Mouse (Mus musculus) CH12.LX (cell line): ENCODE data around the gene Sycp2. TPM values are rescaled to one million over a fixed set of nuclear protein-coding genes. Genes with fewer than 3 reads are reported as not detected.

Experiments
- DNase-seq: peaks from one replicate; pipeline ENCODE4 v3.0.0-alpha.2; 2013; ENCODE audit errors: extremely low read depth
- H3K27ac ChIP-seq: 2 replicates; pipeline ENCODE4 v1.5.1; 2012; ENCODE audit warnings: low read depth, mild to moderate bottlenecking, control low read depth, moderate library complexity; ENCODE audit not compliant: insufficient read depth
- H3K27me3 ChIP-seq: replicated peaks from 2 replicates; pipeline ENCODE3; 2012; ENCODE audit warnings: inconsistent platforms
- H3K36me3 ChIP-seq, 2 experiments: replicated peaks in 1 of 2; 2 replicates each; pipeline versions ENCODE3 to v1.6.1; 2012; ENCODE audit warnings: inconsistent platforms in 1 of 2, low read length in 1 of 2, mild to moderate bottlenecking in 1 of 2, mixed read lengths in 1 of 2, moderate library complexity in 1 of 2; ENCODE audit not compliant: control insufficient read depth in 1 of 2, insufficient read depth in 1 of 2
- H3K4me1 ChIP-seq, 2 experiments: 2 replicates each; pipeline ENCODE4 v1.6.1; 2012; ENCODE audit warnings: inconsistent platforms in 1 of 2, moderate library complexity in 1 of 2; ENCODE audit not compliant: insufficient read depth in 2 of 2, control insufficient read depth in 1 of 2
- H3K4me2 ChIP-seq: 2 replicates; pipeline ENCODE4 v1.6.1; 2012; ENCODE audit warnings: low read depth, mild to moderate bottlenecking, control low read depth; ENCODE audit not compliant: poor library complexity, insufficient read depth, severe bottlenecking
- H3K4me3 ChIP-seq, 3 experiments: fragments of 150-350 bp in 1 of 3; sonication (generic) in 1 of 3; replicated peaks in 1 of 3; 2 replicates each; pipeline versions ENCODE3 to v1.5.1; 2011 to 2012; ENCODE audit warnings: low read depth in 2 of 3, low read length in 2 of 3, mild to moderate bottlenecking in 2 of 3, moderate library complexity in 2 of 3, control low read depth in 1 of 3, improper control_type of control experiment in 1 of 3, inconsistent platforms in 1 of 3, mixed read lengths in 1 of 3; ENCODE audit not compliant: poor library complexity in 1 of 3
- H3K79me2 ChIP-seq: replicated peaks from 2 replicates; pipeline ENCODE4 v1.6.1; 2012; ENCODE audit warnings: mild to moderate bottlenecking, moderate library complexity; ENCODE audit not compliant: control insufficient read depth, poor library complexity, insufficient read depth, severe bottlenecking; ENCODE audit errors: extremely low read depth
- H3K9ac ChIP-seq: 2 replicates; pipeline ENCODE4 v1.6.1; 2012; ENCODE audit warnings: low read depth, mild to moderate bottlenecking, control low read depth, moderate library complexity; ENCODE audit not compliant: insufficient read depth
- H3K9me3 ChIP-seq: replicated peaks from 2 replicates; pipeline ENCODE3; 2012; ENCODE audit warnings: low read length, inconsistent platforms, mixed read lengths
- CHD1 ChIP-seq: IDR thresholded peaks from 2 replicates; pipeline ENCODE4 v1.6.1; 2012; ENCODE audit warnings: low read depth, low read length, improper control_type of control experiment, inconsistent platforms
- CHD2 ChIP-seq: IDR thresholded peaks from 2 replicates; pipeline ENCODE4 v1.6.1; 2011; ENCODE audit warnings: low read length, improper control_type of control experiment
- E2F4 ChIP-seq: IDR thresholded peaks from 2 replicates; pipeline ENCODE4 v1.6.1; 2011; ENCODE audit warnings: low read depth, low read length, improper control_type of control experiment; ENCODE audit not compliant: insufficient replicate concordance
- HCFC1 ChIP-seq: IDR thresholded peaks from 2 replicates; pipeline ENCODE4 v1.6.1; 2012; ENCODE audit warnings: low read depth, mild to moderate bottlenecking, inconsistent platforms, low read length, improper control_type of control experiment
- IRF4 ChIP-seq: IDR thresholded peaks from 2 replicates; pipeline ENCODE4 v1.6.1; 2014; ENCODE audit warnings: low read depth, mild to moderate bottlenecking, inconsistent platforms, low read length, improper control_type of control experiment
- JUN ChIP-seq: IDR thresholded peaks from 2 replicates; pipeline ENCODE4 v1.6.1; 2011; ENCODE audit warnings: low read depth, mild to moderate bottlenecking, low read length, improper control_type of control experiment, moderate library complexity; ENCODE audit not compliant: insufficient read depth
- JUND ChIP-seq: conservative IDR thresholded peaks from 2 replicates; pipeline ENCODE4 v1.6.1; 2011; ENCODE audit warnings: low read depth, low read length, improper control_type of control experiment
- KAT2A ChIP-seq: IDR thresholded peaks from 2 replicates; pipeline ENCODE4 v1.6.1; 2012; ENCODE audit warnings: low read length, improper control_type of control experiment, inconsistent platforms; ENCODE audit not compliant: insufficient replicate concordance
- MEF2A ChIP-seq: IDR thresholded peaks from 2 replicates; pipeline ENCODE4 v1.6.1; 2014; ENCODE audit warnings: low read depth, mild to moderate bottlenecking, inconsistent platforms, low read length, improper control_type of control experiment, borderline replicate concordance
- MXI1 ChIP-seq: IDR thresholded peaks from 2 replicates; pipeline ENCODE4 v1.6.1; 2011; ENCODE audit warnings: mild to moderate bottlenecking, low read depth, low read length, improper control_type of control experiment
- POLR2A ChIP-seq: IDR thresholded peaks from 2 replicates; pipeline ENCODE4 v1.6.1; 2011; ENCODE audit warnings: low read depth, mild to moderate bottlenecking, improper control_type of control experiment, low read length
- POLR2AphosphoS2 ChIP-seq: IDR thresholded peaks from 2 replicates; pipeline ENCODE4 v1.6.1; 2011; ENCODE audit warnings: low read depth, low read length, improper control_type of control experiment
- RCOR1 ChIP-seq: conservative IDR thresholded peaks from 2 replicates; pipeline ENCODE4 v1.6.1; 2012; ENCODE audit warnings: low read depth, mild to moderate bottlenecking, inconsistent platforms, low read length, improper control_type of control experiment
- SIN3A ChIP-seq: IDR thresholded peaks from 2 replicates; pipeline ENCODE4 v1.6.1; 2012; ENCODE audit warnings: low read length, improper control_type of control experiment, inconsistent platforms
- TBP ChIP-seq: conservative IDR thresholded peaks from 2 replicates; pipeline ENCODE4 v1.6.1; 2011; ENCODE audit warnings: low read depth, low read length, improper control_type of control experiment
- USF2 ChIP-seq: conservative IDR thresholded peaks from 2 replicates; pipeline ENCODE4 v1.6.1; 2011; ENCODE audit warnings: low read depth, low read length, improper control_type of control experiment
- ZKSCAN1 ChIP-seq: IDR thresholded peaks from 2 replicates; pipeline ENCODE4 v1.6.1; 2012; ENCODE audit warnings: low read depth, inconsistent platforms, low read length, improper control_type of control experiment, borderline replicate concordance
- ZNF384 ChIP-seq: IDR thresholded peaks from 2 replicates; pipeline ENCODE4 v1.6.1; 2012; ENCODE audit warnings: low read depth, low read length, improper control_type of control experiment, inconsistent platforms
- dilution Hi-C: fragments of 300-500 bp; cut with MboI; formaldehyde crosslinking; loops from 2 replicates; pipeline ENCODE4 v1.14.3; 2020; ENCODE audit warnings: low sequenced_read_pairs; ENCODE audit not compliant: extremely low pct_unique_long_range_greater_than_20kb, extremely low pct_ligation_motif_present
- in situ Hi-C: fragments of 300-500 bp; cut with MboI; formaldehyde crosslinking; loops from 3 replicates; pipeline ENCODE4 v1.14.3; 2019; ENCODE audit warnings: low sequenced_read_pairs, low pct_ligation_motif_present, low pct_unique_long_range_greater_than_20kb, mixed read lengths
- polyA plus RNA-seq: library from polyadenylated mRNA; unstranded; fragments of >175 nt; gene quantifications from 2 replicates; pipeline ENCODE4 v1.2.1, GENCODE M21; 2012; ENCODE audit warnings: low read depth; ENCODE audit not compliant: insufficient read length
- total RNA-seq, 2 experiments: library from RNA; depleted of rRNA; stranded (reverse); fragments of 300-350 nt in 1 of 2; fragments of >200 nt in 1 of 2; gene quantifications; 2 replicates each; pipeline ENCODE4 v1.2.3; 2012 to 2014

Gene Sycp2
- total and polyA plus RNA-seq, 3 experiments = not detected

GRCm38 (mm10) chr2:178326750-178327465, 80.6 kb downstream of the Sycp2 start:
- no peaks in the 10 kb centered on the region for H3K36me3 ChIP-seq
- H3K9ac ChIP-seq = no peak overlapping the region
- no peak for DNase-seq
- H3K4me2 ChIP-seq = peak overlapping the region; percentile 47
- no peak overlapping the region for H3K4me3 ChIP-seq
- H3K9me3 ChIP-seq = no peaks in the 10 kb centered on the region
- H3K27me3 ChIP-seq = peaks cover 59% of the 10 kb centered on the region
- H3K27ac ChIP-seq = no peak overlapping the region
- dilution Hi-C loops = no loop called here
- TF ChIP-seq TBP = no peak
- TF ChIP-seq CHD2 = no peak
- no peak for TF ChIP-seq E2F4
- no peak for TF ChIP-seq RCOR1
- no peak for TF ChIP-seq IRF4
- no peak for TF ChIP-seq MEF2A
- no peak for TF ChIP-seq SIN3A
- no peak for TF ChIP-seq POLR2A
- TF ChIP-seq KAT2A = no peak
- no peak for TF ChIP-seq CHD1
- TF ChIP-seq MXI1 = no peak
- TF ChIP-seq JUN = no peak
- TF ChIP-seq USF2 = no peak
- TF ChIP-seq ZNF384 = no peak
- TF ChIP-seq, all 38 proteins: peak for 0
- Histone ChIP-seq H3K4me1 (peaks cover 5 to 9% of the 10 kb centered on the region in 2 experiments), H3K79me2 (no peaks in the 10 kb centered on the region)
- in situ Hi-C loops = no loop called here

- no peak for DNase-seq
- in situ Hi-C loops = no loop called here
Observed at GRCm38 (mm10) chr2:178326067-178326466, 81.4 kb downstream of the Sycp2 start.

More at GRCm38 (mm10) chr2:178326067-178326466, 81.4 kb downstream of the Sycp2 start:
- Histone ChIP-seq H3K4me1 (peaks cover 5 to 9% of the 10 kb centered on the region in 2 experiments), H3K9ac (no peak overlapping the region), H3K4me3 (no peak overlapping the region), H3K27me3 (peaks cover 63% of the 10 kb centered on the region), H3K79me2 (no peaks in the 10 kb centered on the region), H3K27ac (no peak overlapping the region), H3K36me3 (no peaks in the 10 kb centered on the region), H3K9me3 (no peaks in the 10 kb centered on the region), H3K4me2 (no peak overlapping the region)
- dilution Hi-C loops = no loop called here
- no peak for TF ChIP-seq ZKSCAN1
- TF ChIP-seq MEF2A = no peak
- no peak for TF ChIP-seq POLR2AphosphoS2
- TF ChIP-seq JUND = no peak
- TF ChIP-seq HCFC1 = no peak
